Mouse (Mus musculus): ENCODE measurements at regions not wholly inside any gene's neighbourhood (a gene's known extent, or its start where the extent isn't known, plus 50 kb on each side); places are given as distances from the start of the nearest gene placed in this dataset.

GRCm38 (mm10) chr15:65701510-65701909, 686.8 kb upstream of the Gm21961 start:
- peak; percentile 20; the same call in 1 of the 2 replicates for TF ChIP-seq CTCF (IDR thresholded peaks at IDR 0.05)
- no peak for TF ChIP-seq POLR2A (IDR thresholded peaks at IDR 0.05; ENCODE audit: insufficient read depth, low read depth, low read length)
- no peak for TF ChIP-seq EP300 (IDR thresholded peaks at IDR 0.05; ENCODE audit: insufficient read depth, low read depth, low read length)
